Mouse (Mus musculus) layer of hippocampus, postnatal 10 days (tissue): ENCODE results near the gene Kif1b. TPM values are rescaled to one million over a fixed set of nuclear protein-coding genes. Genes with fewer than 3 reads are reported as not detected.

Experiments used
- DNase-seq, 2 experiments: peaks; one replicate each; pipeline ENCODE4 v3.0.0; 2021; ENCODE audit warnings: low spot score in 2 of 2
- long read RNA-seq: library from polyadenylated mRNA; stranded (forward); transcript quantifications from one replicate; pipeline ENCODE4 v2.0.0, GENCODE M21; 2023
- total RNA-seq, 2 experiments: library from RNA; stranded (reverse); gene quantifications; 2 replicates each; pipeline ENCODE4 v1.2.3; 2021

Gene Kif1b
- total RNA-seq, result 100 to 1,000 TPM; 402 to 413 TPM
- long read RNA-seq, full-length matches to known transcripts, result 5 of 68 reads
- long read RNA-seq, partial matches to known transcripts, result 12 of 68 reads
- long read RNA-seq, other reads (novel, unspliced or antisense), result 51 of 68 reads

- DNase-seq, result peak; percentile 100
Measured at GRCm38 (mm10) chr4:149307596-149308490, at the start of gene Kif1b. Kif1b (minus strand) TSS chr4:149307693.

DNA sequence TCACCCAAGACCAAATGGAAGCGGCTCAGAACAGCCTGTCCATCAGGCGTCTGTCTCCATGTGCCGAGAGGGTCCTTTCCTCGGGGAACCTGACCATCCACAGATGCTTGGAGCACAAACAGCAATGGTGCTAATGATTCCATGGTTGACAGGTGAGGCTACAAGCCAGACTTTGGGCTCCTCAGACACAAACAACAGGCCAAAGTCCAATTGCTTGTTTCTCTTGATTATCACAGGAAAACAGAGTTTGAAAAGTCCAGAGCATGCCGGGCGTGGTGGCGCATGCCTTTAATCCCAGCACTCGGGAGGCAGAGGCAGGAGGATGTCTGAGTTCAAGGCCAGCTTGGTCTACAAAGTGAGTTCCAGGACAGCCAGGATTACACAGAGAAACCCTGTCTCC lies 47.2 kb upstream of the Kif1b start:
- no peak for DNase-seq

DNA sequence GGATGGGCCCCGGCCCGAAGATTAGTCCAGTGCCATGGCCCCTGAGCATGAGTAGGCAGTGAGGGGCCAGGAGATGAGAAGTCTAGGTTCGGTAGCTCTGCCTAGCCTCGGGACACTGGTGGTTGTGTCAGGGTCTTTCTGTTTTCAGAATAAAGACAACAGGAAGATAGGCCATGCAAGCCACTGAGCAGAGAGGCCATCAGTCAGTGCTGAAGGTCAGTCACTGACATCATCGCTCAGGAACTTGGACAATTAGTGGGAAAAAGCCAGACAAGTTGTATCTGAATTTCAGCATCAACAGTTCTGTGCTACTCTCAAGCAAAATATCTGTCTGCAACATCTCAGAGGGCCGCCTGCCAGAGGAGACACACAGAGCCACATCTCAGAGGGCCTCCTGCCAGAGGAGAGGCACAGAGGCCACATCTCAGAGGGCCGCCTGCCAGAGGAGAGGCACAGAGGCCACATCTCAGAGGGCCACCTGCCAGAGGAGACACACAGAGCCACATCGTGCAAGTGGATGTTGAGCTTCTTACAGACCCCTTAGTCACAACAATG lies 44.2 kb upstream of the Kif1b start:
- DNase-seq, result no peak

DNA sequence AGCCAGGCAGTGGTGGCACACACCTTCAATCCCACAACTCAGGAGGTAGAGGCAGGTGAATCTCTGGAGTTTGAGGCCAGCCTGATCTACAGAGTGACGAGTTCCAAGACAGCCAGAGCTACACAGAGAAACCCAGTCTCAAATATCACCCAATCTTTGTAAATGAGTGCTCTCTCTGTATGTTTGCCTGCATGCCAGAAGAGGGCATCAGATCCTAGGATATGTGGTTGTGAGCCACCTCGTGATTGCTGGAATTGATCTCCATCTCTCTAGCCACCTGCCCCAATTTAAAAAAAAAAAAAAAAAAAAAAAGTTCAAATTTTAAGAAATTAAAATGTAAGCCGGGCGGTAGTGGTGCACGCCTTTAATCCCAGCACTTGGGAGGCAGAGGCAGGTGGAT lies 41.5 kb upstream of the Kif1b start:
- no peak for DNase-seq

DNA sequence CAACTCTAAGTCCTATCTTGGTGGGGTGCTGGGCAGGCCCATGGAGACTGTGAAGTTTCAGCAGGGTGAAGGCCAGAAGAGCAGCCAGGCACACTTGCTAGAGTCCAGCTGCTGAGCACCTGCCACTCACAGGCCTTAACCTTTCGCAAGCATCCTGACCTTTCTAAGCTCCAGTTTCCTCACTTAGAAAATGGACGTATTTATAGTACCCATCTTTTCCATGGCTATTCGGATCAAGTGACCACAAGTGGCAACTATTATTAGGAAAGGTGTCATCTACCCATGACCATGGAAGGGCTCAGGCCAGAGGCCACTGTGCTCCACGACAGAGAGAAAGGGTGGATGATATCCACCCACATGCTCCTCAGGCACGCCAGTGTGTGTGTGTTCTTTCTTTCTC lies 38.4 kb upstream of the Kif1b start:
- no peak for DNase-seq

- DNase-seq, result no peak
Measured at GRCm38 (mm10) chr4:149344311-149344710, 36.8 kb upstream of the Kif1b start.

GRCm38 (mm10) chr4:149340680-149341079 lies 33.2 kb upstream of the Kif1b start:
- no peak for DNase-seq

DNA sequence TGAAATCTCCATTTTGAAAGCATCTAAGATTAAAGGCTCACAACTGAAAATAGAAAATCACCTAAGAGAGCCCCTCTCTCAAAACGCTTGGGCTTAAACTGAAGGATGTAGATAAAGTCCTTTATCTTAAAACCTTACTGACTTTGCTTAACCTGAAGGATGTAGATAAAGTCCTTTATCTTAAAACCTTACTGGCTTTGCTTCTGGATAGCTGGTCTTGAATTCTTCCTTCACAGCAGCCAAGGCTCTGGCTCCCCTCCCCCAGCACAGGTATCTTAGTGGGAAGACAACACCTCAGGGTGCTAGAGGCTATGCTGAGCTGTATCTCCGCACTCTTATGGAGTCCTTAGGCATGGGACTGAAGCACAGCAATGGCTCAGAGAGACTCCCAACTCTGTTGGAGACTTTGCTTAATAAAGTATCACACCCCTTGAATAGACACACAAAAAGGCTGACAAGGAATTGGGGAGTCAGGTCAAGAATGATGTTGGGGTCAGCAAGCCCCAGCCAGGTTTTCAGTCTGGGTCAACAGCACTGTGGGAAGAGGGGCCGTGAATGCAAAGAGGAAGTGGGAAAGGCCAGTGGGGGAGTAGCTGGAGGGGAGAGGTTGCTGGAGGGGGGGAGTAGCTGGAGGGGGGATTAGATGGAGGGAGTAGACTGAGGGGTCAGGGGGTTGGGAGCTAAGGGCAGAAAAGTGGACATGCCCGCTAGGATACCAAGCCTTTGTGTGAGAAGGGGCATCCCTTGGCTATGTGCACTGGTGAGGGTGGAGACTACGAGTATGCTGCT lies 32.1 kb upstream of the Kif1b start:
- no peak for DNase-seq

DNA sequence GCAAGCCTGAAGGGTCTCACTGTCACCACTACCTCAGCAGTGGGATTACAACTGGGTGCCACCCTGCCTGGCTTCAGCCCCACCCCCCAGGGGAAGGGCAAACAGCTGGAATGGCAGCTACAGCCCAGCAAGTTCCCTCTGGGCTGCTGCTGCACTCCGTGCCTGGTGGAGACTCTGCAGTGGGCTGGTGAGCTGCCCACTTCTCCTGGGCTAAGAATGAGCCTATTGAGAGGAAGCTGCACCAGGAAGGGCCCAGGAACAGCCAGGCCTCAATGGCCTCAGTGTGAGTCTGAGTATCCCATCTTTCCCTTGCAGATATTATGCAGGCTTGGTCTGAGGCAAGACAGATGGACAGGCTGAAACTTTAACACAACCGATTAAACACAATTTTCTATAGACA lies 30.6 kb upstream of the Kif1b start:
- DNase-seq, result peak in 1 of 2 experiments; percentile 37

GRCm38 (mm10) chr4:149337353-149337752 lies 29.9 kb upstream of the Kif1b start:
- DNase-seq, result no peak

GRCm38 (mm10) chr4:149336302-149336701 lies 28.8 kb upstream of the Kif1b start:
- no peak for DNase-seq

- DNase-seq, result no peak
Measured at GRCm38 (mm10) chr4:149334881-149335280, 27.4 kb upstream of the Kif1b start.

- no peak for DNase-seq
Measured at GRCm38 (mm10) chr4:149332726-149333125, 25.2 kb upstream of the Kif1b start.

DNA sequence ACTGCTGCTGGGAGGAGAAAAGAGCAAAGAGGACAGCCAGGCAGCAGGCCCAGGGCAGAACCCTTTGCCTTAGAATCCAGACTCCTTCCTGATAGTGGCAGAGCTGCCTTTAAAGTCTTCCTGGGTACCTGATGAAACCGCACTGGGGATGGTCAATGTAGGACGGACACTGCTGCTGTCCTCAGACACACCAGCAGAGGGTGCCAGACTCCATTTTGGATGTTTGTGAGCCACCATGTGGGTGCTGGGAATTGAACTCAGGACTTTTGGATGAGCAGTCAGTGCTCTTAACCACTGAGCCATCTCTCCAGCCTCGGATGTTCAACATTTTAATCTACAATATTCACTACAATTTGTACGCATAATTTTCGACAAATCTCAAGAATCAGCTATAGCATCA lies 23.0 kb upstream of the Kif1b start:
- DNase-seq, result no peak

DNA sequence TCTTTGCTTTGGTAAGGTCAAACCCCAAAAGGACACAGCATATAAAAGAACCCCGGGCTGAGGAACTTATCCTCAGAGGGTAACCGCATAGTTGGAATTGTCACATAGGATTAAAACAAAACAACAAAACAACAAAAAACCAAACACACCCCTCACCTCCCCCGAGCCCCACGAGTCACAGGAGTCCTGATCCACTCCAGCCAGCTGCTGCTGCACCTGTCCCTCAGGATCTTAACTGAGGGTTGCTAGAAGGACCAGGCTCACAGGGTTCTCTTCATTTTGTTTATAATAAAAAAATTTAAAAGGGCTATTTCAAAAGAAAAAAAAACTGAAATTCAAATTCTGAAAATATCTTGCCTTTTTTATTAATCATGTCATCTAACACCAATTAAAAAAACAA lies 21.2 kb upstream of the Kif1b start:
- no peak for DNase-seq

DNA sequence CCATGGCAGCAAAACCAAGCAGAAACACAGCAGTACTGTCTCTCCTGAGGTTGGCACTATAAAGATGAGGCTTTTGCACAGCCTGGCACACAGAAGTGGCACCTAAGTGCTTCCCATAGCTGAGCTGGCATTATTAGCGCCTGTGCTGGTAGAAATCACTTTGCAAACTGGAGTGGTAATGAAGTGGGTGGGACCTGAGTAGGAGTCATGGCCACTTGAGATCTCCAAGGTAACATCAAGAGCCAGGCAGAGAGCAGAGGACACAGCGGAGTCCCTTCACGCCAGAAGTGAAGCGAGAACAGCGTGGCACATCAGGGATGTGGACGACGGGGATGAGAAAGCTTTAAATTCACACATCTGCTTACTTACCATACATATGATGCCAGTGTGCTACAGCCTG lies 19.8 kb upstream of the Kif1b start:
- DNase-seq, result no peak

DNA sequence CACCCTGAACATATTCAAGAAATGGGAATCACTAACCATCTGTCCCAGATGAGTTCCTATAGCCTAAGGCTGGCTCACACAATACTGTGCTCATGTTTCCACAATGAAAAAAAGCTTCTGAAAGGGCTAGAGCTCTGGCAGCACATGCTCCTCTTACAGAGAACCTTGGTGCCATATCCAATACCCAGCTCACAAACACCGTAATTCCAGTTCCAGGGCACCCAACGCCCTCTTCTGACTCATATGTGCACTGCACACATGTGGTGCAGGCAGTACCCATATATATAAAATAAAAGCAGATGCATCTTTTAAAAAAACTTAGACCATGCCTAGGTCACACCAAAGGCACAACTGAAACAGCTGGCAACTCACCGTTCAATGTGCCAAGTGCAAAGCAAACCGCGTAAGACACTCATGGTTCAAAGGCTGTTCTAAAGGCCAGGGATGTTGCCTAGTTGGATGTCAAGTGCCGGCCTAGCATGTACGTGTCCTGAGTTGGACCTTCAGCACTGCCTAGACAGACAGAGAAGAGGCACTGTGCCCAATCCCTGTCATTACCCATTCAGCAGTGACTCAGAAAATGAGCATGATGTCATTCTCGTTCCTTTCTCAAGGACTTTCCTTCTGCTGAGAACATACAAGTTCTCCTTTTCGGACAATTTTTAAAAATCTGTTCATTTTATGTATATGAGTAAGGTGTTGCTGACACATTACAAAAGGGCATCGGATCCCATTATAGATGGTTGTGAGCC lies 18.1 kb upstream of the Kif1b start:
- no peak for DNase-seq

DNA sequence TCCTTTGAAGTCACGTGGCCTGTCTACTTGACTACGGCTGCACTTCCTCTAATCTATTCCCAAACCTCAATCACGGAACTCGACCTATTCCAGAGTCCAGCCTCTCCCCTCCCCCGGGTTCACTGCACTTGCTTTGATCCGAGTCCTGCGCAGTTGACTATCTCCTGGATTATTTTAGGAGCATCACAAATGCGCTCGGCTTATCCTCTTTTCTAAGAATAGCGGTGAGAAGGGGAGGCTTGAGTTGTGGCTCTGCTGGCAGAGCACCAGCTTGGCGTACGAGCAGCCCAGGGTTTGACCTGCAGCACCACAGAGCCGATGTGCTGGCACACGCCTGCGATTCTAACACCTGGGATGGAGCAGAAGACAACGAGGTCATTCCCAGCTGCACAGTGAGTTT lies 16.2 kb upstream of the Kif1b start:
- no peak for DNase-seq

GRCm38 (mm10) chr4:149322718-149323117 lies 15.2 kb upstream of the Kif1b start:
- DNase-seq, result no peak

- DNase-seq, result no peak
Measured at GRCm38 (mm10) chr4:149322286-149322685, 14.8 kb upstream of the Kif1b start.

DNA sequence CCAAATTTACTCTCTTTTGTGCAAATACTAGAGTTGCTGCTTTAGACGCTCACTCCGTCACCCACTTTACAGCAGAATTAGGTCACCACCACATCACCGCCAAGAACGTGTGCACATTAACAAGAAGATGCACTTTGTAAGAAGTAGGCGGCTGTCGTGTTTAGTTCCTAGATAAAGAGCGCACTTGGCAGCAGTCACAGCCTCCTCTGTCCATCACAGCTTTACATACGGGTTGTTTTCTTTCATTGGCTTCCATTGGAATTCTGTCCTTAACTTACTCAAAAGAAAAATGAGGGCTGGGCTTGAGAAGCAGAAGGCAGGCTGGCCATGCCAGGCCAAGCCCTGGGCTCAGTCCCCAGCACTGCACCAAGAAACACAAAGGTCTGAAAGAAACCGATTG lies 11.6 kb upstream of the Kif1b start:
- DNase-seq, result no peak
